Mouse (Mus musculus) G1E-ER4 (cell line): ENCODE measurements around the gene Slc37a1. TPM values are rescaled to one million over a fixed set of nuclear protein-coding genes. Genes with fewer than 3 reads are reported as not detected.

Experiments
- GATA1 ChIP-seq: IDR thresholded peaks from one replicate; pipeline ENCODE4 v1.8.0; 2012; ENCODE audit warnings: low read length, inconsistent platforms
- polyA plus RNA-seq: library from polyadenylated mRNA; stranded (reverse); fragments of >175 nt; gene quantifications from 2 replicates; pipeline ENCODE4 v1.2.3, GENCODE M21; 2012

Gene Slc37a1
- polyA plus RNA-seq, 1 experiment, result not detected

DNA sequence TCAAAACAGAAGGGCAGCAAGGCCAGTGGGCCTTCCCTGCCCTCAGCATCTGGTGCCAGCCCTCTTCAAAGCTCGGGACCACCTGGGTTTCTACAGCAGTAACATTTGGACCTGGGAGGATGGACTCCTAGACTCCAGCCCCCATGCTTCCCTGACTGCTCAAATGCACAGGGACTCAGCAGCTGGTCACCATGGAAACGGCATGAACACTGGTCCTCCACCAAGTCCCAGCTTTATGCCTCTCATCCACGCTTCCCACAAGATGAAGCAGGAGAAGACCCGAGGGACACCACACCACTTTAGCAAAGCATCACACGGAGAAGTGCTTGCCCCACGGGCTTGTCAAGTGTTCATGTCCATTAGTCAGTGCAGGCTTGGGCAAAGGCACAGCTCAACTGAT is 55.6 kb downstream of the Slc37a1 start:
- TF ChIP-seq GATA1, result no peak

DNA sequence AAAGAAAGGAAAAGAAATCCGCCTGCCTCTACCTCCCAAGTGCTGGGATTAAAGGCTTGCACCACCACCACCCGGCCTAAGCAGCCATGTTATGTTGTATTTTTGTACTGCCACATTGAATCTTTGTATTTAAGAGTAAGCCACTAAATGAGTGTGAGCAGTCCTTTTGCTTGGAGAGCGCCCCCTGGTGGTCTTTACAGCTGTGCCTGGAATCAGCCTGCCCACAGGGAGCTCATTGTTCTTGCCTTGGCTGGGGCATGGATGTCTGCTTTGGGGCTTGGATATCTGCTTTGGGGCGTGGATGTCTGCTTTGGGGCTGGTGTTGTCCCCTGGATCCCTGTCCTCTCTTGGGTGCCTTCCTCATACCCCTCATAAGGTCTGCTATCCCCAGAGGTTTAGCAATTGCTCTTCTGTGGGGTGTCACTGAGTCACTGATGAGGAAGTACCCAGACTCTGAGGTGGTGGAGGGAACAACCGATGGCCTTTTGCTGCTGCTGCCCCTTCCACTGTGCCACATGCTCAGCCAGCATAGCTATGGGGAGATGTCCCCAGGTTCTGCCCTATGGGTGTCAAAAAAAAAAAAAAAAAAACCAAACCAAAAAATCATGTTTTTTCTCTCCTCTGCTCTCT is 57.7 kb downstream of the Slc37a1 start:
- no peak for TF ChIP-seq GATA1

DNA sequence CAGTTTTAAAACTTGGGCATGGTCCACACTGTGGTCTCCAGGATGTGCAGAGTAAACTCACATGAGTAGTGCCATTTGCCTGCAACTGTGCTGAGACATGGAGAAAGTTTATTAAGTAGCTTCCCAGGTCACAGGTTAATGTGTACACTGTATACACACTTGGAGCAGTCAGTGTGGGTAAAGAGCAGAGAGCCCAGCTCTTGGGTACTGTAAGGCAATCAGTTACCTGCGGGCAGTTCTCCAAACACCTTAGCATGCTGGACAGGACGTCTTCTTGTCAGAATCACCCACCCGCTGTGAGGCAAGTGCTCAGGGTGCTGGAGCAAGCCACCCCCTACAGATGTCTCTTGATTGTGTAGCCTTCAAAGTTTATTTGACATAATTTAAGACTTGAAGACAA is 58.2 kb downstream of the Slc37a1 start:
- no peak for TF ChIP-seq GATA1

DNA sequence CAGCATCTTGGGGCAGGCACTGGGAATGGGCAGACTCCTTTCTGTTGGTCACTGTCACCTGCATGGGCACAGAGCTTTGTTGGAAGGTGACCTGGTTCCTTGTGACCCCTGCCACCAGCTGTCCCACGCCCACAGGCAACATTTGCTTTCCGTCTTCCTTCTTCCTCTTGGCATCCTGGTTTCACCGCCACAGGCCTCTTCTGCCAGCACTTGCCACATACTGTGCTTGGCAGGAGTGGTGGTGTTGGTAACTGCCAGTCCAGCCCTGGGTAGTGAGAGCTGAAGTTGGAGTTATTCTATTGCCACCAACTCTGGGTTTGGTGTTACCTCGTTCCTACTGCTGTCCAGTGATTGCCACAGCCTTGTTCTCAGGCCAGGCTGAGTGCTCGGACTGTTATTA is 61.5 kb downstream of the Slc37a1 start:
- TF ChIP-seq GATA1, result no peak

DNA sequence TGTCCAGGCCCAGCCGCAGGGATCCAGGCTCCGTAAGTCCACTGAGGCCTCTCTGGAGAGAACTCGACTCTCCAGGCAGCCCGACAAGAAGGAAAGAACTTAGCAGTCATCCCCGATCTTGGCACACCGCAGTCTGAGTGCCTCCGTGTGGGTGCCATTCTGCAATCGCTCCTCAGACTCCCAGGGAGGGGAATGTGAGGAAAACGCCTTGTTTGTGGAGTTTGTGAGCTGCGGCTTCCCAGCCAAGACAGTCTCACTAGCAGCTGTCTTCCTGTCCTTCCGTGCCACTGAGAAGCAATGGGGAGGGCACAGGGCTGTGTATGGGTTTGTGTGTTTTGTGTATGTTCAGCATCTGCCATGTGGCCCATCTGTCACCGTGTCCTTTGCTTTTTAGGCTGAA is 62.8 kb downstream of the Slc37a1 start:
- TF ChIP-seq GATA1, result no peak

DNA sequence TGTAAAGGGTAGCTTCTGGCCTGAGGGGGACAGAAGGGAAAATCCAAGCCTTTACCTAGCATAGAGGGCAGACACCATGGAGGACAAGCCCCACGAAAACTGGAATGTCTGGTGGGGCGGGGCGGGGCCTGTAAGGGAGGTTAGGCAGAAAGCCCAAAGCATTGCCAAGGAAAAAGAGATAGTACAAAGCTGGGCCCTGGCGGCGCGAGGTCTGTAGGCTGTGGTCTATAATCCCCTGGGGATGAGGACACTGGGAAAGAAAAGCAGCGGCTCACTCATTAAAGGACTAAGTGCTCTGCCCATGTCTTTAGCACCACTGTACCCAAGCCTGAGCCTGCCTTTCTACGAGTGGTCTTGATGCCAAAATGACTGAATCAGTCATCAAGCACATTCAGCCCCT is 65.4 kb downstream of the Slc37a1 start:
- no peak for TF ChIP-seq GATA1

DNA sequence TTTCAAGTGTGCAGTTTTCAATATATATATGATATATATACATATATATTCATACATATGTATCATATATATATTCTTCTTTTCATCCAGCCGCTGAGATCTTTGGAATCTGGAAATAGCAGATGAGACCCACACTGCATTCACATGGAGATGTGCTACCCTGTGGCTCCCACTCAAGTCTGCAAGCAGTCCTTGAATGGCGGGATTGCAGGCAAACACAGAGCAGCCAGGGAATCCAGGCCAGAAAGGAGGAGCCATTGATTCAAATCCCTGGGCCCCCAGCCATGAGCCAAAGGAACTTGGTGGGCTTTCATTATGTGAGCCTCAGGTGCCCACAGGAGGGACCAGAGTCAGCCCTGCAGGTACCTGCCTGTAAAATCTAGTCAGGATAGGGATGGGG is 66.7 kb downstream of the Slc37a1 start:
- no peak for TF ChIP-seq GATA1

DNA sequence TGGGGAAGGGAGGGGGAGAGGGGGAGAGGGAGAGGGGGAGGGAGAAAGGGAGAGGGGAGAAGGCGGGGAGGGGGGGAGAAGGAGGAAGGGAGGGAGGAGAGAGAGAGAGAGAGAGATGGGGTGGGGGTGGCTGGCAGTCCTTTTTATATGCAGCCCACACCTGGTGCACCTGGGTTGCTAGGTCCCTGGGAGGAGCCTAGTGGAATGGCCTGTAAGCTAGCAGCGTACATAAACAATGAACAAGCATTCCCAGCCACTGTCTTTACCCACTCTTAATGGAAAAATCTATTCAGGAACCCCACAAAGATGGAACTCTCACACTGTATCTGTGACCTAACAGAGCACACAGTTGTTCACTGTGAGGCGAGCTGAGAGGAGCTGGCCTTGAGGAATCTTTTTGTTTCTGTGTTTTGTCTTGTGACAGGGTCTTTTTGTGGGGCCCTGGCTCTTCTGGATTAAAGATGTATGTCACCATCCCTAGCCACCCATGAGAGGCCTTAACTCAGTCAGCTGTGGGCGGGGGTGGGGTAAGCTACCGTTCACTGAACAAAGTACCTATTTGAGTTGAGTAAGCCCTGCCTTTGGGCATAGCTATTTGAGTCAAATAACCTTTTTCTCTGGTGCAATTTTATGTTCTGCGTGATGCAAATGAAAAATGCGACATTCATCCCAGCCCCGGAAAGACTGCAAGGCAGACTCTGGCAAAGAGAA is 69.4 kb downstream of the Slc37a1 start:
- TF ChIP-seq GATA1, result no peak

DNA sequence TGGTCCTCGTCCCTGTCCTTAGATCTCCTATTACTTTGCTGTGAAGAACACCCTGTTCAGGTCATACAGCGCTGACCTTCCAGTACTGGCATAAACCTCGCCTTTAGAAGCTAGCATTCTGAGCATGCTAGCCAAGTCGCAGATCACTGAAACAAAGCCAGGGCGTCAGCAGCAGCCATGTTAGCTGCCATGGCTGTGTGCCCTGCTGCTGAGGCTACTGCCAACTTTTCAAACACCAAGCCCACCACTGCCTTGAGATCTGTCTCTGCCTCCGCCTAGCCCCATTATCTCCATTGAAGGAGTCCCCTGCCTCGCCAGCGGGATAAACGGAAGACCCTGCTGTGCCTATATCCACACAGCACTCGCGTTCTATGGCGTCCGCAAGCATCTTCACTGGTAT is 74.0 kb downstream of the Slc37a1 start:
- TF ChIP-seq GATA1, result no peak

DNA sequence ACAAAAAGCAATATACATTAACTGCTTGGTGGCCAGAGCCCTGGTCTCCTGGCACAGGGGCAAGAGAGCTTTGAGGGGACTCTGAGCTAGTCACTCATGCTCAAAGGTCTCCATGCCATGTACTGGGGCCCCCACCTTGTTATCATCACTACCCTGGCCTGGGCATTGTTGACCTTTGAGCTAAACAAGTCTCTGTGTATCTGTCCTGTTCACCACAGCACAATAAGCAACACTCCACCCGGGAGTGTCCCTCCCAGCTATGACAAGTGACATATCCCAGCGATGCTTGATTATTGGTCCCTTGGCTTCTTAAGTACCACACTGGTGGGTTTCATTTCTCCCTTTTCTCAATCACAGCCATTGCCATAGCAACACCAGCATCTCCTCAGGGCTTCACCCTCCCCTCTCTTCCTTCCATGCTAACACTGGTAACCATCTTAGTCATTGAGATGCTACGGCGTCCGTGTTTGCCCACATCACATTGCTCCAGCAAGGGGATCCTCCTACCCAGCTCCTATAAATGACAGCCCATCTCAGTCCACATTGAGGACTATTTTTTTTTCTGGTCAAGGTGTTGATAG is 79.1 kb downstream of the Slc37a1 start:
- TF ChIP-seq GATA1, result no peak

DNA sequence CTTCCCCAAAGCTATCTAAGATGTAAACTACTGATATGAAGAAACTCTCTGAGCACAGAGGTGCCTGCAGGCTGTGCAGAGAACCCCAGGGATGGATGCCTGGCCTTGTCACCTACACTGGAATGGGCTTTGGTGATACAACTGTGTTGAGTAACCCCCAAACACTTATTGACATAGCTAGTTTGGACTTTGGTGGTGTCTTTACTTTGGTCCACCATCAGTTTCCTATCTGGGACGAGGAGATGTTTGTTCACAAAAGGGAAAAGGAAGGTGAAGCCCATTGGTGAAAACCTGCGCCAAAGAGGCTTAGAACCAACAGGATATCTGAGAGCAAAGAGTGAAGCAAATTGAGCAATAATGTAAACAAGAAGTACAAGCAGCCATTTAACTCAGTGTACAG is 83.6 kb downstream of the Slc37a1 start:
- no peak for TF ChIP-seq GATA1

DNA sequence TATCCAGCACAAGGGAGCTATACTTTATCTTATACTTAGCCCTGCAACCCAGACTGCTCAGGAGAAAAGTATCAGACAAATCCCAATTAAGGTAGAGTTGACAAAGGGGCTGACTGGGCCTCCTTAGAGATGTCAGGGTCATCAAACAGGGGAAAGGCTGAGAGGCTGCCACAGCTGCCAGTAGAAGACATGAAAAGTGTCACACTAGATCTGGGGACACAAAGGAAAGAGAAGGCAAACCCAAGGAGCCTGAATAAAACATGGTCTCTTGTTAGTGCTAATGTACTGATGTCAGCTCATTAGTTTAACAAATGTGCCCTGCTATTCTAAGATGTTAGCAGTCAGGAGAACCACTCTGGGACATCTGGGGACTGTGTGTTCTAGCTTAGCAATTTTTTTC is 84.3 kb downstream of the Slc37a1 start:
- no peak for TF ChIP-seq GATA1

DNA sequence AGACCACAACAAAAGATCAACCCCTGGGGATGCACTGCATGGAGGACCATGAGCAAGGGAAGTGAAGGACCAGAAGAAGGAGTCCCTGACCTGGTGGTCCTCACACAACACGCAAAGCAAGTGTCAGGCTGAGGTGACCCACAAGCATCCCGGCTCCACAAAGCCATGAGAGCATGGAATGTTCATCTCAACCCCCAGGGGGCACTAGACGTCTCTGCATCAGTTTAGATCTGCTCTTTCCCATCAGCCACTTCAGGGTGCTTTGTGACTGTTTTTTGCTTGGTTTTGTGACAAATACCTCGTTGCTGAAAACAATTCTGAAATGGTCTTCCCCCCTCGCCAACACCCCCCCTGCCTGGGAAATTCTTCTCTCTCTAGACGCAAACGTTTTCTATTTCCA is 91.4 kb downstream of the Slc37a1 start:
- no peak for TF ChIP-seq GATA1

DNA sequence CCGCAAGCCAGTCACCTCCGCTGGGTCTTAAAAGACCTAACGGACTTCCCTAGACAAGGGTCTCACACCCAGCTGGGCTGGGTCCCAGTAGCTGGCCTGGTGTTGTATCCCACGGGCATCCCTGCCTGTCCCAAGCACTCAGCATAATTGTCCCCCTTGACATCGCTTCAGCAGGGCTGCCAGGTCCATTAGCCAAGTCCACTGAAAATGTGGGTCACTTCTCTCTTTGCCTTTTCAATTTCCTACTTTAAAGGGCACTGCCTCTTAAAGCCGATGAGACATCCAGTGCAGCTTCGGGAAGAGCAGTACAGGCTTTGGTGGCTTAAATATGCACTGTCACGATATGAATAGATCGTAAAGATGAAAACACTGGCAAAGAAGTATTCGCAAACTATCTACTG is 91.8 kb downstream of the Slc37a1 start:
- no peak for TF ChIP-seq GATA1

DNA sequence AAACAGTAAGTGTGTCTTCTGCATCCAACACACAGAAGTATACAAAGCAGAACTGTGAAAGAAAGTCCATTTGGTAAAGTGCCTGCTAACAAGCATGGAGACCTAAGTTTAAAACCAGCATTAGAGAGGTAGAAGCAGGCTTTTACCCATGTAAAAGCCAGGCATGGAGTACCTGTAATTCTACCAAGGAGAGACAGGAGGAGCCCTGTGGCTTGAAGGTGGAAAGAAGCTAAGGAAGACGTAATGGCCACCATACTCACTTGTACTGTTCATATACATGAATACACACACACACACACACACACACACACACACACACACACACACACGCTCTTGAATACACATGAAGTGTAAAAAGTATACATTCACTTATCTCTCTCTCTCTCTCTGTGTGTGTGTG is 92.5 kb downstream of the Slc37a1 start:
- TF ChIP-seq GATA1, result no peak

DNA sequence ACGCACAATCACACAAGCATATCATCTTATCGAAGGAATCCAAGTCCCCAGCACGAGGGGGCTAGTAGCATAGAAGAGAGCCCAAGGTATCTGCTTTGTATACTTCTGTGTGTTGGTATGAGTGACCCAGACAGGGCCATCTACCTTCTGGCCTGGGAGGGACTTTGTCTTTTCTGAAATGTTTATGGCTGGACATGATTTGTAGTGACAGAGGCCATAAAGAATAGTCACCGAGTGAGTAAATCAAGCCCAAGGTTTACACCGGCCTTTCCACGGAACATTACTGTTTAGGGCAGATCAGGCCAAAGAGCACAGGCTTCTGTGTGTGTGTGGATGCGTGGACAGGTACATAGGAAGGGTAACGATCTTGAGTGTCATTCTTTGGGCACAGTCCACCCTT is 93.3 kb downstream of the Slc37a1 start:
- TF ChIP-seq GATA1, result no peak

DNA sequence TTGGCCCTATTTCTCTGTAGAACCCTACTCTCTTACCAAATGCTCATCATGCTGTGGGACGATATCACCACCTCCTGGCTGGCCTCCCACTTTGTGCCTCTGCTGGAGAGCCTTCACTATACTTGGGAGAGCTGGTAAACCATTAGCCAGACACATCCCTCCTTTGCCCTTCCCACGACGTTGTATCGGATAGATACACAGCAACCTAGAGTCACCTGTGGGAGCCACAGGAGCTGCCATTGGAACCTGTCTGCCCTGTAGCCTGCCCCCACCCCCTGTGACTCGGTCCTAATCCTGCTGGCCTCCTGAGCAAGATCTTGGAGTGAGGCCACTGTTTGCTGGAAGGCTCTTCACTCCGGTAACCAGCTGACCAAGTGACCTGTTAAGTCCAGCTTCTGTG is 96.7 kb downstream of the Slc37a1 start:
- no peak for TF ChIP-seq GATA1
